Mouse (Mus musculus) urinary bladder, postnatal 0 days (tissue): Measurements from ENCODE around the gene Gdap1l1. TPM values are rescaled to one million over a fixed set of nuclear protein-coding genes. Genes with fewer than 3 reads are reported as not detected.

Experiments used
- polyA plus RNA-seq: library from polyadenylated mRNA; unstranded; fragments of >200 nt; fragmentation: Nextera tagmentation; extraction: Ambion mirVana; gene quantifications from 2 replicates; pipeline ENCODE4 v1.2.1, GENCODE M21; 2015

Gdap1l1 gene
- 0.63 and 0.73 TPM in 2 replicates for polyA plus RNA-seq

DNA sequence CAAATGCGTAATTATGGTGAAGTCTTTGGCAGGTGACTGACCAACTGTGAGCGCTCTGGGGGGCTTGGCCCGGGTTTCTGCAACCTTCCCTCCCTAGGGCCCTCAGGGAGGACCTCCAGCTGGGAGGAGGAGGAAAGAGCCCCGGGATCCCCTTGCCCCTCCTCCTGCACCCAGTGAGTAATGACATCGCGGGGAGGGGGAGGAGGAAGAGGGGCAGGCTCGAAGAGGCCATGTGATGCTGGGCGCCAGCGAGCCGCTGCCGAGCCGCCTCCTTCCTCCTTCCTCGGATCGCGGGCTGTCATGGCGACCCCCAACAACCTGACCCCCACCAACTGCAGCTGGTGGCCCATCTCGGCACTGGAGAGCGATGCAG lies at the start of gene Gdap1l1:
TSS of gene Gdap1l1 (plus strand) at position 231 of the 373 bp plus-strand sequence.

DNA sequence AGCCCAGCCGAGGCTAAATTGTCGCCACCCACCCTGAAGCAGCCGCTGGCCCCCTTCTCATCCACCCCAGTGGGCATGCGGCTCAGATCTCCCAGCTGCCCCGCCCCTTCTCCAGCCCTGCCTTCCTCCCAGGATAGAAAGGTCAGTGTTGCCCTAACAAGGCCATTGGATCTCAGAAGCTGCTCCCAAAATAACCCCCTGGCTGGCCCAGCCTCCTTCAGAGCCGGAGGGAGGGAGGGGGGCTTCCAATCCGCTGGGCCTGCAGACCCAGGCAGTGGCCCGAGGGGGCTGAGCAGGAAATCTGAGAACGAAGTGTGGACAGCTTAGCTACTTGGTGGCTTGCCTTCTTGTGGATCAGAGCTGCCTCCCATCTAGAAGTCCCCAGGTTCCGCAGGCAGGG lies 40.4 kb upstream of the Gdap1l1 start, which contains the start of gene Jph2:
TSS of gene Jph2 (minus strand) at position 89 of the 400 bp plus-strand sequence.

DNA sequence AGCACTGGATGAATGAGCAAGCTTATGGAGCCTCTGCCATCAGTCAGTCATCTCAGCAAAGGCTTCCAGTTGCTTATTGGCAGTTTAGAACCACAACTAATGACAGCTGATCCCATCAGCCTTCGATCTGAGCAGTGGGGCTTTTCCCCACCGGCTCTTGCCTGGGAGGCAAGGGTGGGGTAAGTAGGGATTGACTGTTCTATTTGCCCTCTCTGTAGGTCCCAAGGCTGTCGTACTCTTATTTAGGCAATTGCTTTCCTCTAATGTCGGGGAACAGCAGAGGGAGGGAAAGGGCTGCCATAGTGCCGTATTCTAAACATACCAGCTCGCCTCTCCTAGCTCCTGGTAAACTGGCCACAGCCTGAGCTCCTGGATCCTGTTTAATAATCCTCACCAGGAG lies 13.7 kb upstream of the Gdap1l1 start, which contains the start of gene Oser1:
TSS of gene Oser1 (minus strand) at position 101 of the 400 bp plus-strand sequence.

DNA sequence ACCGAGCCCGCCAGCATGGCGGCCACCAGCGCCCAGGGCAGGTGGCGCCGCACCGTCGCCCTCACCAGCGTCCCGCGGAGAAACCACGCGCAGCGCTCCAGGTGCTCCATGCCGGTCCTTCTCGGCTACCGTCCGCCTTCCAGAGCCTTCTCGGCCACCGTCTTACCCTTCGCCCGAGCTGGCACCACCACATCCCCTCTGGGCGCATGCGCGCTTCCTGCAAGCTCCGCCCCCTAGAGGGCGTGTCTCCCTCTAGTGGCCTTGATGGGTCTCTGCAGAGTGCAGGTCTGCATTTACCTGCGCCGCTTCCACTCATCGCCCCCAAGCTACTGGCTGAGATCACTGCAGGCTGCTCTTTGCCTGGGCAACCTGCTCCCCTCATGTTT lies 34.2 kb downstream of the Gdap1l1 start, which contains the start of gene Fitm2:
TSS of gene Fitm2 (minus strand) at position 164 of the 386 bp plus-strand sequence.

DNA sequence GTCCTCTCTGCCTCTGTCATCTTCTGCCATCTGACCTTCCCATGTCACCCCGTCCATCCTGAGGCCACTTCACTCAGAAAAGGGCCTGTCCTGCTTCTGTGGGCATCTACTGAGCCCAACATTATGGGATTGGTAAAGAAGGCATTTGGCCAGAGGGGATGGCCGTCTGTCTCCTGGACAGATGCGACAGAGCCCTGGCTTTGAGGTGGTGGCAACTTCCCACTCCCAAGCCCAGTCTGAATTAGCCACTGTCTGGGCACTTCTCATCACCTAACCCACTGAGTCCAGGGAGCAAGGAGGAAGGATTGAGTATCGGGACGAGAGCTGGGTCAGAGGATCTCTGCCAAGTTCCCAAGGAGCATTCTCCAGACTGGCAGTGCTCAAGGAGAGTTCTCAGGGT lies 53.7 kb downstream of the Gdap1l1 start, which contains the start of gene R3hdml:
TSS of gene R3hdml (plus strand) at position 301 of the 400 bp plus-strand sequence.

Other genes starting within 250 kb of the Gdap1l1 start
- gene Tox2, start 235.4 kb upstream of the Gdap1l1 start, polyA plus RNA-seq = 0.82 and 0.96 TPM in 2 replicates
- gene Jph2, start 40.5 kb upstream of the Gdap1l1 start, polyA plus RNA-seq = 63.2 and 68.0 TPM in 2 replicates
- gene Oser1, start 13.8 kb upstream of the Gdap1l1 start, polyA plus RNA-seq = 48.4 and 49.5 TPM in 2 replicates
- 6.5 and 7.5 TPM in 2 replicates for gene Fitm2, start 34.2 kb downstream of the Gdap1l1 start, polyA plus RNA-seq
- gene R3hdml, start 53.8 kb downstream of the Gdap1l1 start, polyA plus RNA-seq = not detected in 2 replicates
- 0.27 and 0.40 TPM in 2 replicates for gene Hnf4a, start 68.3 kb downstream of the Gdap1l1 start, polyA plus RNA-seq
- gene Ttpal, start 163.8 kb downstream of the Gdap1l1 start, polyA plus RNA-seq = 20.8 and 24.4 TPM in 2 replicates
- gene Serinc3, start 206.7 kb downstream of the Gdap1l1 start, polyA plus RNA-seq = 54.9 and 58.0 TPM in 2 replicates
- gene Pkig, start 219.9 kb downstream of the Gdap1l1 start, polyA plus RNA-seq = 125 and 140 TPM in 2 replicates